Mouse (Mus musculus) thymus, adult 2 months (tissue): ENCODE measurements around the gene Raly. TPM values are rescaled to one million over a fixed set of nuclear protein-coding genes. Genes with fewer than 3 reads are reported as not detected.

Source experiments
- DNase-seq: peaks from one replicate; pipeline ENCODE4 v3.0.0; 2021
- H3K27ac ChIP-seq: fragments of 200-500 bp; 2 replicates; pipeline ENCODE4 v1.5.1; 2012; ENCODE audit warnings: low read length, control low read depth; ENCODE audit not compliant: control insufficient read depth, insufficient read depth
- H3K27me3 ChIP-seq: fragments of 200-500 bp; 2 replicates; pipeline ENCODE4 v1.6.1; 2012; ENCODE audit warnings: mild to moderate bottlenecking, low read length, moderate library complexity, mixed read lengths; ENCODE audit not compliant: control insufficient read depth, insufficient read depth
- H3K36me3 ChIP-seq: fragments of 200-500 bp; 2 replicates; pipeline ENCODE4 v1.6.1; 2012; ENCODE audit warnings: mild to moderate bottlenecking, low read length, moderate library complexity; ENCODE audit not compliant: control insufficient read depth, insufficient read depth
- H3K4me1 ChIP-seq: fragments of 200-500 bp; replicated peaks from 2 replicates; pipeline ENCODE4 v1.6.1; 2012; ENCODE audit warnings: low read length; ENCODE audit not compliant: control insufficient read depth, insufficient read depth
- H3K4me3 ChIP-seq: fragments of 200-500 bp; 2 replicates; pipeline ENCODE4 v1.5.1; 2012; ENCODE audit warnings: mild to moderate bottlenecking, low read length, control low read depth, moderate library complexity; ENCODE audit not compliant: control insufficient read depth, insufficient read depth
- CTCF ChIP-seq: fragments of 200-500 bp; IDR thresholded peaks from 2 replicates; pipeline ENCODE4 v1.5.1; 2012; ENCODE audit warnings: mild to moderate bottlenecking, control low read depth, low read length, moderate library complexity, borderline replicate concordance; ENCODE audit not compliant: control insufficient read depth, poor library complexity, insufficient read depth; ENCODE audit errors: extremely low read depth
- POLR2A ChIP-seq: fragments of 200-500 bp; IDR thresholded peaks from 2 replicates; pipeline ENCODE4 v1.6.1; 2012; ENCODE audit warnings: mild to moderate bottlenecking, low read length, control low read depth, moderate library complexity; ENCODE audit not compliant: control insufficient read depth, poor library complexity, insufficient read depth; ENCODE audit errors: extremely low read depth
- WGBS: fragments of 180-500 bp; shearing (Covaris S2); methylation state at CpG from one replicate; pipeline ENCODE4 v1.1.7; 2018; 5-methylcytosine and 5-hydroxymethylcytosine counted together
- polyA plus RNA-seq: library from polyadenylated mRNA; depleted of rRNA; stranded (reverse); fragments of >200 nt; gene quantifications from 2 replicates; pipeline ENCODE4 v1.2.3, GENCODE M21; 2012

Raly gene
- polyA plus RNA-seq, 1 experiment = 437 TPM

GRCm38 (mm10) chr2:154765554-154766008, 25.3 kb upstream of the Raly start:
- DNase-seq = no peak
- no peaks in the 10 kb centered on the region for H3K27me3 ChIP-seq
- H3K4me3 ChIP-seq = no peak overlapping the region
- TF ChIP-seq POLR2A (no peak), CTCF (no peak)
- WGBS = 31% methylated on average over 8 of the region's 8 CpGs
- no peak overlapping the region for H3K27ac ChIP-seq
- H3K4me1 ChIP-seq = no peaks in the 10 kb centered on the region
- no peaks in the 10 kb centered on the region for H3K36me3 ChIP-seq

GRCm38 (mm10) chr2:154767051-154767450, 23.8 kb upstream of the Raly start:
- H3K4me1 ChIP-seq = no peaks in the 10 kb centered on the region
- TF ChIP-seq POLR2A = no peak
- no peak for TF ChIP-seq CTCF
- no peak overlapping the region for H3K4me3 ChIP-seq
- H3K27me3 ChIP-seq = no peaks in the 10 kb centered on the region
- no peak overlapping the region for H3K27ac ChIP-seq
- DNase-seq = no peak
- 74% methylated on average over 6 of the region's 6 CpGs for WGBS
- no peaks in the 10 kb centered on the region for H3K36me3 ChIP-seq

DNA sequence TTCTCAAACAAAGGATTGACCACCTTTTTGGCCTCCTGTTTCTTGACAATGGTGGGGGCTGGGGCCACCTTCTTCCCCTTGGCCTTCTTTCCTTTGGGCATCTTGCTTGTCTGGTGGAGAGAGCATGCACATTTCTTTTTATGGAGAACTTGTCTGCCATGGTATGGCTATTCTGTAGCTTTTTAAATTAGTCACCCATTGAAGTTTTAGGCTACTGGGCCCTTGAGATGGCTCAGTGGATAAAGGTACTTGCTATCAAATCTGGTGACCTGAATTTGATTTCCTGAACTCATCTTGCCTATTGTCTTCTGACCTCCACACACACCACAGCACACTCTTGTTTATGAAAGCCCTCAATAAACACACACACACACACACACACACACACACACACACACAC, 21.0 kb upstream of the Raly start, which contains the start of gene Gm14214:
Gm14214 (minus strand) TSS at position 101 of the 400 bp plus-strand sequence.
- H3K4me3 ChIP-seq = no peak within 1 kb of the TSS
- DNase-seq = no peak
- H3K4me1 ChIP-seq = no peaks in the 10 kb centered on the region
- H3K36me3 ChIP-seq = no peaks in the 10 kb centered on the region
- no peak within 1 kb of the TSS for H3K27ac ChIP-seq
- no peaks in the 10 kb centered on the region for H3K27me3 ChIP-seq
- TF ChIP-seq CTCF = no peak
- TF ChIP-seq POLR2A = no peak

- no peak for TF ChIP-seq POLR2A
- no peak for TF ChIP-seq CTCF
- no peak for DNase-seq
- Histone ChIP-seq H3K27ac (no peak overlapping the region), H3K4me3 (no peak overlapping the region), H3K27me3 (no peaks in the 10 kb centered on the region), H3K4me1 (no peaks in the 10 kb centered on the region), H3K36me3 (no peaks in the 10 kb centered on the region)
- 89% methylated on average over 8 of the region's 8 CpGs for WGBS
Measured at GRCm38 (mm10) chr2:154771604-154772003, 19.3 kb upstream of the Raly start.

DNA sequence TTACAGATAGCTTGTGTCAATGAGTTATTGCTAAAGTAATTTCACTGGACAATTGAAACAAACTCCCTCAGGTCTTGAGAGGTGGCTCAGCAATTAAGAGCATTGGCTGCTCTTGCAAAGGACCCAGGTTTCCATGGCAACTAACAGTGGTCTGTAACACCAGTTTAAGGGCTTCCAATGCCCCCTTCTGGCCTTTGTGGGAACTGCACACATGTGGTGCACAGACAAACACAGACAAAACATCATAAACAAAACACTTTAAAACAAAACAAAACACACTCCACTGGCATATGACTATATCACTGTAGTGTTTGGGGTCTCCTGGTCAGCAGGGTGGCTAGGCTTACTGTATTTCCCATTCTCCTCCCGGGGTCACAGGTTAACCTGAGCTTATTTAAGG, 16.9 kb upstream of the Raly start:
- TF ChIP-seq CTCF (no peak), POLR2A (no peak)
- no peak overlapping the region for H3K27ac ChIP-seq
- no peaks in the 10 kb centered on the region for H3K36me3 ChIP-seq
- WGBS = 94% methylated on average over 1 of the region's 1 CpGs
- DNase-seq = no peak
- no peaks in the 10 kb centered on the region for H3K4me1 ChIP-seq
- H3K27me3 ChIP-seq = no peaks in the 10 kb centered on the region
- H3K4me3 ChIP-seq = no peak overlapping the region

- no peaks in the 10 kb centered on the region for H3K36me3 ChIP-seq
- no peak overlapping the region for H3K27ac ChIP-seq
- H3K4me1 ChIP-seq = no peaks in the 10 kb centered on the region
- DNase-seq = no peak
- H3K4me3 ChIP-seq = no peak overlapping the region
- TF ChIP-seq CTCF (no peak), POLR2A (no peak)
- no peaks in the 10 kb centered on the region for H3K27me3 ChIP-seq
- 95% methylated on average over 7 of the region's 7 CpGs for WGBS
Measured at GRCm38 (mm10) chr2:154776496-154776895, 14.4 kb upstream of the Raly start.

DNA sequence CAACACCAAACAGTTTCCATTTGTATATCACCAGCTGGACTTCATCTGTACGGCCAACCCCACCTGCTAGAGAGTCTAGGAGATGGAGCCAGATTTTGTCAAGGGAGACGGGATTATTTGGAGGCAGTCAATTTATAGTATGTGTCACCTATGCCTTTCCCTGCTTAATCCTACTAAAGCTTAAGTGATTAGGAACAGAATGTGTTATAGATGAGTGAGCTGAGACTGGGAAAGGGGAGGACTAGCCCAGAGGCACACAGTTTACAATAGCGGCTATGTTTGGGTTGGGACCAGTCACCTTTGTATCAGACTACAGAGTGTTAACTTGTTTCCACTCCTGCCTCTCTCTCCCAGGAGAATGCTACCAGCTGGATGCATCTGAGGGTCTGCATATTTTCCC, 11.2 kb upstream of the Raly start:
- no peaks in the 10 kb centered on the region for H3K4me1 ChIP-seq
- WGBS = 94% methylated on average over 3 of the region's 3 CpGs
- H3K27me3 ChIP-seq = no peaks in the 10 kb centered on the region
- TF ChIP-seq CTCF (no peak), POLR2A (no peak)
- no peak overlapping the region for H3K4me3 ChIP-seq
- no peaks in the 10 kb centered on the region for H3K36me3 ChIP-seq
- no peak for DNase-seq
- no peak overlapping the region for H3K27ac ChIP-seq
